Mouse (Mus musculus) myocyte (in vitro differentiated cells): ENCODE measurements around the gene Rgl1. TPM values are rescaled to one million over a fixed set of nuclear protein-coding genes. Genes with fewer than 3 reads are reported as not detected.

Experiments
- H3K27me3 ChIP-seq: one replicate; pipeline ENCODE4 v1.6.1; 2011; ENCODE audit not compliant: control insufficient read depth, insufficient read depth, insufficient read length
- H3K36me3 ChIP-seq: one replicate; pipeline ENCODE4 v1.6.1; 2011; ENCODE audit not compliant: control insufficient read depth, insufficient read depth
- H3K4me2 ChIP-seq: one replicate; pipeline ENCODE4 v1.6.1; 2011; ENCODE audit warnings: low read depth, control low read depth
- H3K4me3 ChIP-seq: one replicate; pipeline ENCODE4 v1.5.1; 2011; ENCODE audit warnings: mild to moderate bottlenecking, control low read depth, moderate library complexity
- H3K79me2 ChIP-seq: one replicate; pipeline ENCODE4 v1.6.1; 2011; ENCODE audit not compliant: control insufficient read depth, insufficient read depth
- H3ac ChIP-seq: one replicate; pipeline ENCODE4 v1.6.1; 2011; ENCODE audit not compliant: control insufficient read depth, insufficient read length
- CEBPB ChIP-seq: IDR thresholded peaks from 2 replicates; pipeline ENCODE4 v1.6.1; 2011; ENCODE audit warnings: mild to moderate bottlenecking, moderate library complexity; ENCODE audit not compliant: poor library complexity, insufficient read depth, severe bottlenecking
- E2F4 ChIP-seq: IDR thresholded peaks from one replicate; pipeline ENCODE4 v1.6.1; 2011; ENCODE audit warnings: mild to moderate bottlenecking, control low read depth, moderate library complexity; ENCODE audit not compliant: insufficient read depth
- MAX ChIP-seq: IDR thresholded peaks from one replicate; pipeline ENCODE4 v1.6.1; 2011; ENCODE audit warnings: low read depth, mild to moderate bottlenecking, control low read depth
- MYOD1 ChIP-seq, 3 experiments: IDR thresholded peaks; one replicate each; pipeline ENCODE4 v1.6.1; 2011; ENCODE audit warnings: control low read depth in 2 of 3, low read depth in 2 of 3, mild to moderate bottlenecking in 2 of 3, moderate library complexity in 1 of 3; ENCODE audit not compliant: insufficient read length in 2 of 3, control insufficient read depth in 1 of 3
- MYOG ChIP-seq, 3 experiments: IDR thresholded peaks; one replicate each; pipeline ENCODE4 v1.6.1; 2011; ENCODE audit warnings: control low read depth in 2 of 3, low read depth in 2 of 3, mild to moderate bottlenecking in 2 of 3; ENCODE audit not compliant: insufficient read length in 2 of 3, control insufficient read depth in 1 of 3, insufficient read depth in 1 of 3
- POLR2A ChIP-seq: IDR thresholded peaks from one replicate; pipeline ENCODE4 v1.6.1; 2011; ENCODE audit warnings: low read depth, mild to moderate bottlenecking, control low read depth, moderate library complexity; ENCODE audit not compliant: insufficient read length
- POLR2AphosphoS2 ChIP-seq: IDR thresholded peaks from one replicate; pipeline ENCODE4 v1.6.1; 2011; ENCODE audit warnings: low read depth, control low read depth; ENCODE audit not compliant: insufficient read length
- REST ChIP-seq: IDR thresholded peaks from one replicate; pipeline ENCODE4 v1.6.1; 2011; ENCODE audit warnings: mild to moderate bottlenecking, control low read depth, moderate library complexity; ENCODE audit not compliant: insufficient read depth, insufficient read length
- SRF ChIP-seq: IDR thresholded peaks from one replicate; pipeline ENCODE4 v1.6.1; 2011; ENCODE audit warnings: low read depth; ENCODE audit not compliant: control insufficient read depth, insufficient read length
- TCF12 ChIP-seq: IDR thresholded peaks from one replicate; pipeline ENCODE4 v1.6.1; 2011; ENCODE audit warnings: mild to moderate bottlenecking, control low read depth; ENCODE audit not compliant: poor library complexity, insufficient read depth, severe bottlenecking
- TCF3 ChIP-seq: IDR thresholded peaks from one replicate; pipeline ENCODE4 v1.6.1; 2011; ENCODE audit warnings: low read depth, control low read depth; ENCODE audit not compliant: insufficient read length
- USF1 ChIP-seq: IDR thresholded peaks from one replicate; pipeline ENCODE4 v1.6.1; 2011; ENCODE audit warnings: low read depth, mild to moderate bottlenecking, control low read depth, moderate library complexity
- polyA plus RNA-seq: library from polyadenylated mRNA; unstranded; fragments of >200 nt; fragmentation: generic; extraction: Trizol; gene quantifications from one replicate; pipeline ENCODE4 v1.2.1, GENCODE M21; 2012; ENCODE audit warnings: missing spikeins

Rgl1 gene
- polyA plus RNA-seq, 1 experiment = 4.3 TPM

DNA sequence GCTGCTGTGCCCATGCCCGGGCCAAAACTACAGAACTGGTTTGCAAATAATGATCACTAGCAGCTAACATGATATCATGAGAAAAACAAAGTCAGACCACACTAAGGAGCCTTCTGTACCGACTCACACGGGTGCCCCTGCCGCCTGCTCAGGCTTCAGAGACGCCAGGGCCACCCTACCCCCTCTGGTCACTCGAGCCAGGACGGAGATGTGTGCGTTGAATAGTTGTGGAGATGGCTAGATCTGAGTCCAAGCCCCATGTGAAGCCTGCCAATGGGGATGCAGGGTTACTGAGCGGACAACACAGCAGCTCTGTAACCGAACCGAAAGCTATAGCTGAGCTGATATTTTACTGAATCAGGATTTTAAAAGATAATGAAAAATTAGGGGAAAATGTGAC lies 159.4 kb downstream of the Rgl1 start:
- Histone ChIP-seq H3K4me3 (no peak overlapping the region), H3K36me3 (no peaks in the 10 kb centered on the region), H3K4me2 (no peak overlapping the region), H3ac (no peak overlapping the region), H3K79me2 (no peaks in the 10 kb centered on the region), H3K27me3 (no peaks in the 10 kb centered on the region)
- TF ChIP-seq POLR2AphosphoS2 = no peak
- TF ChIP-seq MYOG (IDR thresholded peaks at IDR 0.05; ENCODE audit: control insufficient read depth in 1 of 3, insufficient read depth in 1 of 3, insufficient read length in 2 of 3, low read depth in 2 of 3) = no peak
- no peak for TF ChIP-seq E2F4
- TF ChIP-seq MYOD1 (IDR thresholded peaks at IDR 0.05; ENCODE audit: control insufficient read depth in 1 of 3, insufficient read length in 2 of 3, low read depth in 2 of 3) = no peak
- no peak for TF ChIP-seq MAX
- TF ChIP-seq REST = no peak
- TF ChIP-seq TCF3 = no peak
- TF ChIP-seq SRF = no peak
- no peak for TF ChIP-seq USF1
- no peak for TF ChIP-seq POLR2A
- TF ChIP-seq CEBPB = no peak
- TF ChIP-seq TCF12 = no peak

DNA sequence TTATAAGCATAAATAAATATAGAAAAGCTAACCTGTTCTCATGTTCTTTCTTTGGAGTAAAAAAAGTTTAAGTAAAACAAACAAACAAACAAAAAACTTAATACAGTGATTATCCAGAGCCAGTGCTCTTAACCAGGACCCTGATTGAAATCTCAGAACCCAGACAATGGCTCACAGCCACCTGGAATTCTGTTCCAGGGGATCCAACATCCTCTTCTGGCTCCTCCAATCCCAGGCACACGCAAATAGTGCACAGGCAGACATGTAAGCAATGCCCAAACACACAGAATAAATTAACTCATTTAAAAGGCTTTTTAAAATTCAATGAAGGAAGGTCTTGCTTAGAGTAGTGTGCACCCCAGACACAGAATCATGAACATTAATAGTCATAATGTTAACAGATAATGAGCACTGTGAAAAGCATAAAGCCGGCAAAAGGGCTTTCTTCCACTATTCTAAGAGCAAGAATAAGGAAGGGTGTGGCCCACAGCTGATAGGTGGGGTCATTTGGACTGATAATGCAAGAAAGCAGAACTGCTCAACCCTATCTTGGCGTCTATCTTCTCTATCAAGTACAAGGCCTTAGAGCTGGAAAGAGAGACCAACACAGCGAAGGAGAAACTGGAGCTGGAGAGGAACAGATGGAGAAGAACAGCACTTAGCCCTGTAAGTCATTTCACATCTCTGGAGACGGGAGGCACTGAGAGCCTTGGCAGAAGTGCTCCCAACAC lies 160.1 kb downstream of the Rgl1 start:
- no peaks in the 10 kb centered on the region for H3K36me3 ChIP-seq
- H3K4me2 ChIP-seq = no peak overlapping the region
- no peaks in the 10 kb centered on the region for H3K79me2 ChIP-seq
- H3K4me3 ChIP-seq = no peak overlapping the region
- no peak overlapping the region for H3ac ChIP-seq
- TF ChIP-seq POLR2AphosphoS2 (no peak), TCF3 (no peak)
- no peaks in the 10 kb centered on the region for H3K27me3 ChIP-seq

GRCm38 (mm10) chr1:152604147-152604546 lies 162.0 kb downstream of the Rgl1 start:
- H3ac ChIP-seq = no peak overlapping the region
- TF ChIP-seq TCF3 = no peak
- TF ChIP-seq POLR2A = no peak
- TF ChIP-seq MYOG (IDR thresholded peaks at IDR 0.05; ENCODE audit: control insufficient read depth in 1 of 3, insufficient read depth in 1 of 3, insufficient read length in 2 of 3, low read depth in 2 of 3) = no peak
- no peak for TF ChIP-seq REST
- TF ChIP-seq POLR2AphosphoS2 = no peak
- TF ChIP-seq MAX = no peak
- H3K27me3 ChIP-seq = no peaks in the 10 kb centered on the region
- H3K36me3 ChIP-seq = no peaks in the 10 kb centered on the region
- H3K4me3 ChIP-seq = no peak overlapping the region
- H3K79me2 ChIP-seq = no peaks in the 10 kb centered on the region
- no peak overlapping the region for H3K4me2 ChIP-seq

DNA sequence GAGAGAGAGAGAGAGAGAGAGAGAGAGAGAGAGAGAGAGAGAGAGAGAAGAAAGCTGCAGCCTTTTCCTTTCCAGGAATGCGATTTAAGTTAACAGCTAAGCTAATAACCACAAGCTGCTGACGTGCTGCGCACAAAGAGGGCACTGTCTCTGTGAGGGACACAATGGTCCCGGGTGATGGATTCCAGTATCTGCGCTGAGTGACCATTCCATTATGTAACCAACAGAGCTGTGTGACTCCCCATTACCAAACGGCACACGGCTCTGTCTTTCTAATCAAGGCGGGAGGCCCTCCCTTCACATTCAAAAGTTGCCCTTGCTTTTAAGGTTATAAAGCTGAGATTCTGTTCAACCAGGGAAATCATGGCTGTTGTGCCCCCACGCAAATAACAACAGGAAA lies 162.5 kb downstream of the Rgl1 start:
- H3K4me2 ChIP-seq = no peak overlapping the region
- H3K4me3 ChIP-seq = no peak overlapping the region
- no peaks in the 10 kb centered on the region for H3K79me2 ChIP-seq
- H3K27me3 ChIP-seq = no peaks in the 10 kb centered on the region
- TF ChIP-seq SRF (no peak), REST (no peak), TCF3 (no peak), USF1 (no peak), MAX (no peak), CEBPB (no peak), POLR2A (no peak), MYOG (IDR thresholded peaks at IDR 0.05; ENCODE audit: control insufficient read depth in 1 of 3, insufficient read depth in 1 of 3, insufficient read length in 2 of 3, low read depth in 2 of 3) (no peak), MYOD1 (IDR thresholded peaks at IDR 0.05; ENCODE audit: control insufficient read depth in 1 of 3, insufficient read length in 2 of 3, low read depth in 2 of 3) (no peak), TCF12 (no peak), POLR2AphosphoS2 (no peak)
- H3K36me3 ChIP-seq = no peaks in the 10 kb centered on the region
- no peak overlapping the region for H3ac ChIP-seq

DNA sequence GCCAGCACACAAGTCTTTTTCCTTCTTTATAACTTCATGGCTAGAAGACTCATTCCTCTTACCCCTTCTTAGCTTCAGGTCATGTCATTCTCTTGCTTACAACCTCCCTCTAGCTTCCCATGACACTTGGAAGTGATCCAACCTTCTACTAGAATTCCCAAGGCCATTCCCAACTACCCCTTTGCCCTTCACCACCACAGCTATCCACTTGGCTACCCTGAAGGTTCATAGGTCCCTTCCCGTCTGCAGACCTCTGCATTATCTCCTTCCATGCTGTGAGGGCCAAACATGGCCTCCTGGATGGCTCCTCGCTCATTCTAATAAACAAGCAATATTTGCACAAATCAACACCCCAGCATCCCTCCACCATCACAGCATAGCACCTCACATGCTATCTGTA lies 165.7 kb downstream of the Rgl1 start:
- TF ChIP-seq MYOD1 (IDR thresholded peaks at IDR 0.05; ENCODE audit: control insufficient read depth in 1 of 3, insufficient read length in 2 of 3, low read depth in 2 of 3) (no peak), POLR2AphosphoS2 (no peak), USF1 (no peak), MAX (no peak), REST (no peak), MYOG (IDR thresholded peaks at IDR 0.05; ENCODE audit: control insufficient read depth in 1 of 3, insufficient read depth in 1 of 3, insufficient read length in 2 of 3, low read depth in 2 of 3) (no peak), POLR2A (no peak), TCF12 (no peak), SRF (no peak), E2F4 (no peak), TCF3 (no peak), CEBPB (no peak)
- no peaks in the 10 kb centered on the region for H3K27me3 ChIP-seq
- H3K36me3 ChIP-seq = no peaks in the 10 kb centered on the region
- H3K4me3 ChIP-seq = no peak overlapping the region
- peaks cover 3% of the 10 kb centered on the region for H3K79me2 ChIP-seq
- no peak overlapping the region for H3ac ChIP-seq
- H3K4me2 ChIP-seq = no peak overlapping the region
